Mouse (Mus musculus) erythroblast, embryonic 14.5 days (primary cell): ENCODE data around the gene Sipa1l3.

Experiments
- GATA1 ChIP-seq: IDR thresholded peaks from 2 replicates; pipeline ENCODE4 v1.6.1; 2012; ENCODE audit warnings: low read length, inconsistent platforms, mixed read lengths
- TAL1 ChIP-seq: IDR thresholded peaks from 3 replicates; pipeline ENCODE4 v1.6.1; 2012; ENCODE audit warnings: low read length, inconsistent platforms, mixed read lengths

- TF ChIP-seq TAL1 (no peak), GATA1 (no peak)
These were observed 25.4 kb downstream of the Sipa1l3 start for GRCm38 (mm10) chr7:29492992-29493391.
